In genomic region chr5:144276898-144277630, GRCm38 (mm10) we compare ENCODE assay signal across 1 mouse cellular context.
TF ChIP-seq lines count a peak whose summit lies in the region.

No protein-coding gene starts in this region.

TF ChIP-seq in MEL, 35 proteins besides CTCF, POLR2A, EP300 and RAD21 (continued from another document):
- no peak for TF ChIP-seq ELF1 (IDR thresholded peaks at IDR 0.05; ENCODE audit: low read depth, low read length)
- TF ChIP-seq TCF12 (IDR thresholded peaks at IDR 0.05; ENCODE audit: low read depth, low read length): no peak
- no peak for TF ChIP-seq SIN3A (IDR thresholded peaks at IDR 0.05; ENCODE audit: low read length)
- TF ChIP-seq BHLHE40 (IDR thresholded peaks at IDR 0.05; ENCODE audit: borderline replicate concordance, low read depth, low read length): no peak
